Mouse (Mus musculus): ENCODE data around the gene Snx29. TPM values are rescaled to one million over a fixed set of nuclear protein-coding genes. Genes with fewer than 3 reads are reported as not detected.
"Not testable (repeated sequence)": the region's sequence is repeated elsewhere in the genome, so short reads cannot be mapped to it uniquely, and the experiment has no call there.

Gene Snx29
- polyA plus RNA-seq (2015; fragmentation: Nextera tagmentation; extraction: Ambion mirVana), result 9.0 and 10.2 TPM in 2 replicates

DNA sequence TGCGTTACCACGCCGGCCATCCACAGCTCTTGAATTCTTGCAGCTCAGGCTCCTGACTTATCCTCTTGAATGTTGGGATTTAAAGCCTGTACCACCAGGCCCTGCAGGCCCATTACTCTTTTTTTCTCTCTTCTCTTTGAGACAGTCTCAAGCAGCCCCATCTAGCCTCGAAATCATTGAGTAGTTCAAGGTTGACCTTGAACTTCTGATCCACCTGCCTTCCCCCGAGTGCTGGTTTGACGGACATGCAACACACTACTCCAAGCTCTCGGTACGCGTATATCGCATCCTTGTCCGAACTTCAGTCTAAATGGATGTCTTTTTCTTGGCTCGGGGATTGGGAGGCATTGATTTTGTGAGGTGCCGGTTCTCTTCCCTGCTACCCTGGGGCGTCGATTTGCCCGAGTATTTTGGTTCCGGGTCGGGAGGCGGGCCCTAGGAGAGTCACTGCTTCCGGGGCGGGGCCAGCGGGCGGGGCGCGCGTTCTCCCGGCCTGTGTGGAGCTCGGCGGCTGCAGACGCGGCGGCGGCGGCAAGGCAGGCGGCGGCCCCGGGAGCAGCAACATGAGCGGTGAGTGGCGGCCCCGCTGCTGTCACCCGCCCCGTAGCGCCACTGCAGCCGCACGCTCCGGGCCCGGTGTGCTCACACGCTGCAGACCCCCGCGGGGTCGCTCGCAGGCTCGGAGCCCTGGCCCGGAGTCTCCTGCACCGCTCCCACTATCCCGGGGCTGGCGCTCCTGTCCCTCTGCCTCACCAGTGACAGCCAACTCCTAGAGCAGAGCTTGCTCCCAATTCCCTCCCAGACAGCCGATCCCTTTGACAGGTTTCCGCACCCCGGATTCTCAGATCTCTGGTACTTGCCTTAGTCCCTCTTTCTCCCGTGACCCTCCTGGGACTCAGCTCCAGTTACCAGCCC lies at the start of gene Snx29:
Snx29 (plus strand) TSS at position 500 of the 915 bp plus-strand sequence.
- H3K27me3 ChIP-seq (ENCODE audit: control insufficient read depth, insufficient read depth, low read length), result no peaks in the 10 kb centered on the region
- H3K4me3 ChIP-seq (replicated peaks; ENCODE audit: low read length), result peak within 1 kb of the TSS; percentile 66
- no peaks in the 10 kb centered on the region for H3K36me3 ChIP-seq (ENCODE audit: control insufficient read depth, insufficient read depth, low read length)
- 4% methylated on average over 61 of the region's 61 CpGs for WGBS
- peak within 1 kb of the TSS; percentile 99 for H3K4me2 ChIP-seq (ENCODE audit: low read depth, low read length)
- peaks cover 9% of the 10 kb centered on the region for H3K4me1 ChIP-seq (ENCODE audit: control insufficient read depth, insufficient read depth, low read length)
- H3K27ac ChIP-seq (ENCODE audit: low read length), result peak within 1 kb of the TSS; percentile 39
- ATAC-seq (ENCODE audit: insufficient read depth, low FRiP score), result peak; percentile 98
- H3K9ac ChIP-seq (ENCODE audit: low read length), result peak within 1 kb of the TSS; percentile 84
- H3K9me3 ChIP-seq (replicated peaks; ENCODE audit: control insufficient read depth, low read length), result no peaks in the 10 kb centered on the region

DNA sequence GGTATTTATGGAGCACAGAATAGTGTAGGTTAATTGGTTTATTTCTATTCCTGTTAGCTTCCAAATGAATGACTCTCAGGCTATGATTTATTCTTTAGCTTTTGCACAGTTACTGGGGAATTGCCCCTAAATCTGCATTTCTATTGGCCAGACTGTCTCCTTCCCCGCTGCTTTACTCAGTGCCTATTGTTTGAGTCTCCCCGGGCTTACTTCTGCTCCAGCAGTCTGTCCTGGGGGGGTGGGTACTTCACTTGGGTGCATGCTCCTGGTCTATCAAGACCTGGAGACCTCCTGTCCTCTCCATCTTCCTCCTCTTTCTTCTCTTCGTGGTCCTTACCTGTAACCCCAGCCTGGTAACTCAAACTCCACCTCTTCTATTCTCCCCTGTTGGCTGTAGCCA lies 45.8 kb upstream of the Snx29 start:
- no peaks in the 10 kb centered on the region for H3K9me3 ChIP-seq (replicated peaks; ENCODE audit: control insufficient read depth, low read length)
- no peak overlapping the region for H3K27ac ChIP-seq (ENCODE audit: low read length)
- H3K27me3 ChIP-seq (ENCODE audit: control insufficient read depth, insufficient read depth, low read length), result no peaks in the 10 kb centered on the region
- no peaks in the 10 kb centered on the region for H3K36me3 ChIP-seq (ENCODE audit: control insufficient read depth, insufficient read depth, low read length)
- H3K4me2 ChIP-seq (ENCODE audit: low read depth, low read length), result no peak overlapping the region
- H3K4me1 ChIP-seq (ENCODE audit: control insufficient read depth, insufficient read depth, low read length), result no peaks in the 10 kb centered on the region
- no peak overlapping the region for H3K4me3 ChIP-seq (replicated peaks; ENCODE audit: low read length)
- ATAC-seq (ENCODE audit: insufficient read depth, low FRiP score), result no peak
- 48% methylated on average over 3 of the region's 3 CpGs for WGBS
- H3K9ac ChIP-seq (ENCODE audit: low read length), result no peak overlapping the region

DNA sequence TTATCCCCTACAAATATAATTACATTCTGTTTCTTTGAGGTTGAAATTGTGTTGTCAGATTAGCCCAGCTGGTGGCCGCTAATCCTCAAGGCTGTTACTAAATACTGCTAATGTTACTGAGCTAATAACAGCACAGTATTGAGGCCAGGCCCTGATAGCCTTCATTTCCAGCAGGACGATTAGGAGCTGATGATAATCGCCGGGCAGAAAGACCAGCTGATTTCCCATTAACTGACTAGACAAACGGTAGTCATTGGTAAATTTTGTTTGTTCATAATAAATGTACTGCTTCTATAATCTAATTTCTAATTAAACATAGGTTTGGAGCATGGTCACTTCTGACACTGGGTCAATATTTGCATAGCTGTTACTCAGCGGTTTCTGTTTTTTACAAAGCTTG lies 43.9 kb upstream of the Snx29 start:
- Histone ChIP-seq H3K4me3 (replicated peaks; ENCODE audit: low read length) (no peak overlapping the region), H3K9me3 (replicated peaks; ENCODE audit: control insufficient read depth, low read length) (no peaks in the 10 kb centered on the region), H3K27me3 (ENCODE audit: control insufficient read depth, insufficient read depth, low read length) (no peaks in the 10 kb centered on the region), H3K36me3 (ENCODE audit: control insufficient read depth, insufficient read depth, low read length) (no peaks in the 10 kb centered on the region), H3K9ac (ENCODE audit: low read length) (no peak overlapping the region), H3K4me1 (ENCODE audit: control insufficient read depth, insufficient read depth, low read length) (no peaks in the 10 kb centered on the region), H3K4me2 (ENCODE audit: low read depth, low read length) (no peak overlapping the region), H3K27ac (ENCODE audit: low read length) (no peak overlapping the region)
- ATAC-seq (ENCODE audit: insufficient read depth, low FRiP score), result no peak
- WGBS, result 49% methylated on average over 6 of the region's 6 CpGs

DNA sequence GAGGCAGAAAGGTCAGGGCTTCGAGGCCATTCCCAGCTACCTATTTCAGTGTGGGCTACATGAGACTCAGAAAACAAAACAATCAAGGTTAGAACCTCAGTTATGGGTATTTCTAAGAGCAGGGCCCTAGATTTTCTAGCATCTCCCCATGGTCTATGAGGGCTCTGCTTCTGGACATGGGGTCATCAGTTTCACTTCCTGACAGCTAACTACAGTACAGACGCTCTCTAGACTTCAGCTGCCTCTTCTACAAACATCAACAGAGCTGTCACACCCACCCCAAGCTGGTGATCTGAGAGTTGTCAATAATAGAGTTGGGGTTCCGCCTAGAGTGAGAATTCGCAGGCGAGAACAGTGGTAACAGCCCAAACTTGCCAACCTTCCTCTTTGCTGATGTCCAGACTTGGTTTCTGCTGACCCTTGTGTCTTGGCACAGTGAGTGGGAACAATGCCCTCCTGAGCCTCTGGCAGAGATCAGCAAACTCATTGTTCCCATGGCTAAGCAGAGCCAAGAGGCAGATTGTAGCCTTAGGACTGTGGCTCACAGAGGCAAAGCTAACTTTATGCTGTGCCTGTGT lies 40.0 kb upstream of the Snx29 start:
- Histone ChIP-seq H3K4me1 (ENCODE audit: control insufficient read depth, insufficient read depth, low read length) (no peaks in the 10 kb centered on the region), H3K36me3 (ENCODE audit: control insufficient read depth, insufficient read depth, low read length) (no peaks in the 10 kb centered on the region), H3K27ac (ENCODE audit: low read length) (no peak overlapping the region), H3K9ac (ENCODE audit: low read length) (no peak overlapping the region), H3K27me3 (ENCODE audit: control insufficient read depth, insufficient read depth, low read length) (no peaks in the 10 kb centered on the region), H3K9me3 (replicated peaks; ENCODE audit: control insufficient read depth, low read length) (no peaks in the 10 kb centered on the region), H3K4me3 (replicated peaks; ENCODE audit: low read length) (no peak overlapping the region), H3K4me2 (ENCODE audit: low read depth, low read length) (no peak overlapping the region)
- no peak for ATAC-seq (ENCODE audit: insufficient read depth, low FRiP score)
- 71% methylated on average over 5 of the region's 5 CpGs for WGBS

DNA sequence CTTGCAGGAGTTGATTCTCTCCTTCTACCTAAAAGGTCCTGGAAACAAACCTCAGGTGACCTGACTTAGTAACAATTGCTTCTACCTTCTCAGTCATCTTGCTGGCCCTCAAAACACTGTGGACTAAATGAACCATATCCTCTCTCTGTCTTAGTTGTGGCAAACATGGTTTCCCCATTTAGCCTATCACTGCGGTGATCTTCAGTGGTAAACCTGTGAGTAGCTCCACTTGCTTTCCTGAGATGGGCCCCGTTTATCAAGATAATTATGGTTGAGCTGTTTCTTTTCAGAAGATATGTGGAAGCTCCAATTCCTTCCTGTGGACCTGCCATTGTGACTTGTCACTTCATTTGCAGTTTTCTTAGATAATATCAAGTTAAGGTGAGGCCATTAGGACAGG lies 37.8 kb upstream of the Snx29 start:
- H3K36me3 ChIP-seq (ENCODE audit: control insufficient read depth, insufficient read depth, low read length), result no peaks in the 10 kb centered on the region
- H3K4me1 ChIP-seq (ENCODE audit: control insufficient read depth, insufficient read depth, low read length), result no peaks in the 10 kb centered on the region
- WGBS, result 77% methylated on average over 2 of the region's 2 CpGs
- H3K9ac ChIP-seq (ENCODE audit: low read length), result no peak overlapping the region
- no peak for ATAC-seq (ENCODE audit: insufficient read depth, low FRiP score)
- no peaks in the 10 kb centered on the region for H3K9me3 ChIP-seq (replicated peaks; ENCODE audit: control insufficient read depth, low read length)
- no peaks in the 10 kb centered on the region for H3K27me3 ChIP-seq (ENCODE audit: control insufficient read depth, insufficient read depth, low read length)
- no peak overlapping the region for H3K27ac ChIP-seq (ENCODE audit: low read length)
- H3K4me3 ChIP-seq (replicated peaks; ENCODE audit: low read length), result no peak overlapping the region
- H3K4me2 ChIP-seq (ENCODE audit: low read depth, low read length), result no peak overlapping the region

DNA sequence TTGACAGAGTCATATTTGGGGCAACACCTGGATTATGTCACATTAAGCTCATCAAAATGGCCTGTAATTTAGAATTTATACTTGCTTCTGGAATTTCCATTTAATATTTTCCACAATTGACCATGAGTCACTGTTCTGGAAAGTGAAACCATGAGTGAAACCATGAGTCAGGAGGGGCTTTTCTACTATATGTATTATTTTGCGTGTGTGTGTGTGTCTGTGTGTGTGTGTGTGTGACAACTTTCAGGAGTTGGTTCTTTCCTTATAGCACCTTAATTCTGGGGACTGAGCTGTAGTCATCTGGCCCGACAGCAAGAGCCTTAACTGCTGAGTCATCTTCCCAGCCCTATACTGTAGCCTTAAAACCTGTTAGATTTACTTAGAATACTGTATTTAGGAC lies 36.8 kb upstream of the Snx29 start:
- WGBS, result 78% methylated on average over 2 of the region's 2 CpGs
- no peaks in the 10 kb centered on the region for H3K9me3 ChIP-seq (replicated peaks; ENCODE audit: control insufficient read depth, low read length)
- H3K4me1 ChIP-seq (ENCODE audit: control insufficient read depth, insufficient read depth, low read length), result no peaks in the 10 kb centered on the region
- H3K36me3 ChIP-seq (ENCODE audit: control insufficient read depth, insufficient read depth, low read length), result no peaks in the 10 kb centered on the region
- ATAC-seq (ENCODE audit: insufficient read depth, low FRiP score), result no peak
- H3K4me2 ChIP-seq (ENCODE audit: low read depth, low read length), result no peak overlapping the region
- H3K27me3 ChIP-seq (ENCODE audit: control insufficient read depth, insufficient read depth, low read length), result no peaks in the 10 kb centered on the region
- no peak overlapping the region for H3K4me3 ChIP-seq (replicated peaks; ENCODE audit: low read length)
- H3K9ac ChIP-seq (ENCODE audit: low read length), result no peak overlapping the region
- H3K27ac ChIP-seq (ENCODE audit: low read length), result no peak overlapping the region

DNA sequence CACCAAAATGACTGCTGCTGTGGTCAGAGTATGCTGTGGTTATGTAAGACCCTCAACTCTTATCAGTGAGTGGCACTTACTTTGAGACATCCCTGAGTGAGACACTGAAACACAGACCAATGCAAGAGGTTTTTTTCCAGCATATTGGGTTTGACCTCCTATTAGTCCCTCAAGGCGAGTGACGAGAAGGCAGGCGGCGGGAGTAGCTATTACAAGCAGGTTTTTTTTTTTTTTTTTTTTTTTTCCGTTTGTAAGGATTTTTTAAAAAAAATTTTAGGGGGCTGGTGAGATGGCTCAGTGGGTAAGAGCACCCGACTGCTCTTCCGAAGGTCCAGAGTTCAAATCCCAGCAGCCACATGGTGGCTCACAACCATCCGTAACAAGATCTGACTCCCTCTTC lies 33.8 kb upstream of the Snx29 start:
- H3K9ac ChIP-seq (ENCODE audit: low read length); H3K4me3 ChIP-seq (replicated peaks; ENCODE audit: low read length); ATAC-seq (ENCODE audit: insufficient read depth, low FRiP score); H3K27me3 ChIP-seq (ENCODE audit: control insufficient read depth, insufficient read depth, low read length); H3K4me1 ChIP-seq (ENCODE audit: control insufficient read depth, insufficient read depth, low read length); H3K9me3 ChIP-seq (replicated peaks; ENCODE audit: control insufficient read depth, low read length); H3K27ac ChIP-seq (ENCODE audit: low read length); H3K36me3 ChIP-seq (ENCODE audit: control insufficient read depth, insufficient read depth, low read length); H3K4me2 ChIP-seq (ENCODE audit: low read depth, low read length): not testable (repeated sequence)
- WGBS, result 92% methylated on average over 7 of the region's 8 CpGs

DNA sequence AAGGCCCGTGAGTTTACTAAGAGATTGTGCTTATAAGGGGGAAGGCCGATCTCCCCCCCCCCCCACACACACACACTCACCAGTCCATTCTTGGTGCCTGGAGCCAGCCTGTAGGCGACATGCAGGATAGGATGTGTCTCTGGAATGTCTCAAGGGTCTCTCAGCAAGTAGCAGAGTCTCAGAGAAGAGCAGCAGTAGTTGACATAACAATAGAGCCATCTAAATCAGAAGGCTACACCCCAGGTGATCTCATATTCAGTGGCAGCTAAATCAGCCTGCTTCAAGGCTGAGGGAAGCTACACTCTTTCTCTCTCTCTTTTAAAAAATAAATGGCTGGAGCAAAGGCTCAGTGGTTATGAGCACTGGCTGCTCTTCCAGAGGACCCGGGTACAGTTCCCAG lies 27.1 kb upstream of the Snx29 start:
- not testable (repeated sequence) for H3K27me3 ChIP-seq (ENCODE audit: control insufficient read depth, insufficient read depth, low read length); H3K4me3 ChIP-seq (replicated peaks; ENCODE audit: low read length); H3K36me3 ChIP-seq (ENCODE audit: control insufficient read depth, insufficient read depth, low read length); H3K9me3 ChIP-seq (replicated peaks; ENCODE audit: control insufficient read depth, low read length); H3K4me1 ChIP-seq (ENCODE audit: control insufficient read depth, insufficient read depth, low read length); H3K4me2 ChIP-seq (ENCODE audit: low read depth, low read length); ATAC-seq (ENCODE audit: insufficient read depth, low FRiP score); H3K27ac ChIP-seq (ENCODE audit: low read length); H3K9ac ChIP-seq (ENCODE audit: low read length)
- 68% methylated on average over 4 of the region's 4 CpGs for WGBS

DNA sequence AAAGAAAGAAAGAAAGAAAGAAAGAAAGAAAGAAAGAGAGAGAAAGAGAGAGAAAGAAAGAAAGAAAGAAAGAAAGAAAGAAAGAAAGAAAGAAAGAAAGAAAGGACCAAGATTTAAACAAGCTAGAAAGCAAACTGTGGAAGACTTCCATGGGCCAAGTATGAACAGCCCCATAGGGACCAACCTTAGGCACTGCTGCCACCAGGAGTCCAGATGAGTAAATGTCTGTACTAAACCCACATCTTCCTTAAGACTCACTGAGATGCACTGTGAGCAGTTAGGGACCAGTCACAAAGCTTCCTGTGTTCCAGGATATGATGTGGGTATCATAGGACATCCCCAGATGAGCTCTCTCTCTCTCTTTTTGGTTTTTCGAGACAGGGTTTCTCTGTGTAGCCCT lies 25.0 kb upstream of the Snx29 start:
- H3K27ac ChIP-seq (ENCODE audit: low read length); H3K4me1 ChIP-seq (ENCODE audit: control insufficient read depth, insufficient read depth, low read length); H3K4me3 ChIP-seq (replicated peaks; ENCODE audit: low read length); H3K36me3 ChIP-seq (ENCODE audit: control insufficient read depth, insufficient read depth, low read length); H3K9ac ChIP-seq (ENCODE audit: low read length); ATAC-seq (ENCODE audit: insufficient read depth, low FRiP score); H3K9me3 ChIP-seq (replicated peaks; ENCODE audit: control insufficient read depth, low read length); H3K27me3 ChIP-seq (ENCODE audit: control insufficient read depth, insufficient read depth, low read length); H3K4me2 ChIP-seq (ENCODE audit: low read depth, low read length): not testable (repeated sequence)
- WGBS, result 83% methylated on average over 1 of the region's 1 CpGs
